Mouse (Mus musculus): ENCODE data around the gene Ltbp4.

DNA sequence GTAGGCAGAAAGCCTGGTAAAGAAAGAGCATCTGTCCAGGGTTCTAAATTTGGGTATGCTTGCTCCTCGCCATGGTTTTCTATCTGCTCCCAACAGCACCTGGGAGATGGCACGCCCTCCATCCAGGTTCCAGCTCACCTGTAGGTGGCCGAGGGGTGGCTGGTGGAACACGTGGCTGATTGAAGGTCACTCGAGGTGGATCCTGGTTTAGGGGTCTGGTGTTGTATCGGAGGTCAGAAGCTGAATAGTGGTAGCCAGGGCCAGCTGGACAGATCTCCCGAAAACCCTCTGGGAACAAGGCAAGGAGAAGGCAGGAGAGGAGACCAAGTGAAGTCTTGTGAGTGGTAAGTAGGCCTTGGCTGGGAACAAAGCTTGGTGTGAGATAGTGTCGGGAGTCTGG, 10.0 kb downstream of the Ltbp4 start:
- TF ChIP-seq JUND (conservative IDR thresholded peaks at IDR 0.05; ENCODE audit: low read depth, low read length) = no peak
- TF ChIP-seq E2F4 (IDR thresholded peaks at IDR 0.05; ENCODE audit: insufficient replicate concordance, low read depth, low read length) = no peak
- no peak for TF ChIP-seq USF1 (IDR thresholded peaks at IDR 0.05; ENCODE audit: low read depth, low read length)
- TF ChIP-seq KAT2A (IDR thresholded peaks at IDR 0.05; ENCODE audit: insufficient replicate concordance, low read length) = no peak
- TF ChIP-seq TCF12 (IDR thresholded peaks at IDR 0.05; ENCODE audit: low read depth, low read length) = no peak
- TF ChIP-seq JUN (IDR thresholded peaks at IDR 0.05; ENCODE audit: insufficient read depth, low read depth, low read length) = no peak
- no peak for TF ChIP-seq ZC3H11A (IDR thresholded peaks at IDR 0.05; ENCODE audit: low read depth, low read length)
- TF ChIP-seq CTCF (conservative IDR thresholded peaks at IDR 0.05 in 1 of 2, IDR thresholded peaks at IDR 0.05 in 1 of 2; ENCODE audit: low read depth in 2 of 2, low read length in 2 of 2) = no peak
- TF ChIP-seq POLR2A (IDR thresholded peaks at IDR 0.05; ENCODE audit: low read depth, low read length) = no peak
- TF ChIP-seq UBTF (IDR thresholded peaks at IDR 0.05; ENCODE audit: low read depth, low read length) = no peak
- no peak for TF ChIP-seq EP300 (IDR thresholded peaks at IDR 0.05; ENCODE audit: low read length)
